Mouse (Mus musculus) midbrain, embryonic 12.5 days (tissue): ENCODE measurements around the gene Ip6k1. TPM values are rescaled to one million over a fixed set of nuclear protein-coding genes. Genes with fewer than 3 reads are reported as not detected.

Experiments used
- ATAC-seq: fragments of 200-750 bp; cut with Nextera tagmentation; 2 replicates; pipeline ENCODE4 v1.8.0; 2017; ENCODE audit warnings: low read depth, moderate TSS enrichment, moderate library complexity; ENCODE audit not compliant: low FRiP score
- H3K27ac ChIP-seq: fragments of 300-500 bp; sonication (generic); replicated peaks from 2 replicates; pipeline ENCODE4 v1.5.1; 2016; ENCODE audit warnings: mild to moderate bottlenecking
- H3K27me3 ChIP-seq: fragments of 300-500 bp; sonication (generic); 2 replicates; pipeline ENCODE4 v1.6.1; 2016; ENCODE audit warnings: mild to moderate bottlenecking
- H3K36me3 ChIP-seq: fragments of 300-500 bp; sonication (generic); 2 replicates; pipeline ENCODE4 v1.6.1; 2016
- H3K4me1 ChIP-seq: fragments of 300-500 bp; sonication (generic); 2 replicates; pipeline ENCODE4 v1.6.1; 2016
- H3K4me2 ChIP-seq: fragments of 300-500 bp; sonication (generic); replicated peaks from 2 replicates; pipeline ENCODE4 v1.6.1; 2016; ENCODE audit warnings: mild to moderate bottlenecking, moderate library complexity
- H3K4me3 ChIP-seq: fragments of 300-500 bp; sonication (generic); 2 replicates; pipeline ENCODE4 v1.5.1; 2016; ENCODE audit warnings: mild to moderate bottlenecking
- H3K9ac ChIP-seq: fragments of 300-500 bp; sonication (generic); replicated peaks from 2 replicates; pipeline ENCODE4 v1.6.1; 2016; ENCODE audit warnings: mild to moderate bottlenecking, moderate library complexity
- H3K9me3 ChIP-seq: fragments of 300-500 bp; sonication (generic); 2 replicates; pipeline ENCODE4 v1.6.1; 2016; ENCODE audit warnings: mild to moderate bottlenecking
- WGBS: fragments of 180-500 bp; shearing (Covaris S2); methylation state at CpG from one replicate; pipeline ENCODE4 v1.1.7; 2016; 5-methylcytosine and 5-hydroxymethylcytosine counted together
- polyA plus RNA-seq: library from polyadenylated mRNA; unstranded; fragments of >200 nt; fragmentation: Nextera tagmentation; extraction: Ambion mirVana; gene quantifications from 2 replicates; pipeline ENCODE4 v1.2.1, GENCODE M21; 2016

Ip6k1 gene
- polyA plus RNA-seq, 1 experiment from 2014 or later, result 94.2 TPM

- 92% methylated on average over 22 of the region's 22 CpGs for WGBS
- Histone ChIP-seq H3K4me1 (peaks cover 11% of the 10 kb centered on the region), H3K27ac (no peak overlapping the region), H3K4me3 (no peak overlapping the region), H3K9ac (no peak overlapping the region), H3K9me3 (no peaks in the 10 kb centered on the region), H3K27me3 (no peaks in the 10 kb centered on the region), H3K36me3 (peaks cover 78% of the 10 kb centered on the region), H3K4me2 (no peak overlapping the region)
- ATAC-seq, result no peak
These were observed 52.2 kb downstream of the Ip6k1 start for GRCm38 (mm10) chr9:108054331-108055040.

DNA sequence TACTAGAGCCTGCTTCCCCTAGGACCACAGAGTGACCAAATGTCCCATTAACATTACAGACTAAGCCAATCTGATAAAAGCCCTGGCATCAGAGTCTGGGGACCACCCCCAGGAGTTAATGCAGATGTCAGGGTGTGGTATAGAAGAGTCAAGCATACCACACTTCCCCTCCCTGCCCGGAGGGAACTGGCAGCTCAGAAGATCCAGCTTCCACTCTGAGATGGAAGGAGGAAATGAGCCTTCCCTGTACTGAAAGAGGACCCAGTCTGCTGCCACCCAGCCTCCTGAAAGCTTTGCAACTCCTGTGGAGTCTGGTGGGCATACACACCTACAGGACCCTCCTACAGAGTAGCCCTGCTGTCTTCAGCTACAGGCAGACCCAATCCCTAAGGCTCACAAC is 52.8 kb downstream of the Ip6k1 start:
- Histone ChIP-seq H3K36me3 (peaks cover 84% of the 10 kb centered on the region), H3K9me3 (no peaks in the 10 kb centered on the region), H3K9ac (no peak overlapping the region), H3K27ac (no peak overlapping the region), H3K27me3 (no peaks in the 10 kb centered on the region), H3K4me3 (no peak overlapping the region), H3K4me2 (no peak overlapping the region), H3K4me1 (peaks cover 5% of the 10 kb centered on the region; the same call in 1 of the 2 replicates)
- 100% methylated on average over 1 of the region's 1 CpGs for WGBS
- ATAC-seq, result no peak

GRCm38 (mm10) chr9:108055661-108056237 is 53.4 kb downstream of the Ip6k1 start:
- Histone ChIP-seq H3K36me3 (peaks cover 83% of the 10 kb centered on the region), H3K27me3 (no peaks in the 10 kb centered on the region), H3K9me3 (no peaks in the 10 kb centered on the region), H3K9ac (no peak overlapping the region), H3K4me1 (peaks cover 5% of the 10 kb centered on the region; the same call in 1 of the 2 replicates), H3K4me3 (no peak overlapping the region), H3K27ac (no peak overlapping the region), H3K4me2 (no peak overlapping the region)
- 91% methylated on average over 6 of the region's 6 CpGs for WGBS
- ATAC-seq, result no peak

- Histone ChIP-seq H3K9ac (no peak overlapping the region), H3K4me3 (no peak overlapping the region), H3K4me1 (peaks cover 5% of the 10 kb centered on the region; the same call in 1 of the 2 replicates), H3K9me3 (no peaks in the 10 kb centered on the region), H3K36me3 (peaks cover 80% of the 10 kb centered on the region), H3K4me2 (no peak overlapping the region), H3K27me3 (no peaks in the 10 kb centered on the region), H3K27ac (no peak overlapping the region)
- 81% methylated on average over 28 of the region's 28 CpGs for WGBS
- no peak for ATAC-seq
These were observed 54.3 kb downstream of the Ip6k1 start for GRCm38 (mm10) chr9:108056361-108057261.

DNA sequence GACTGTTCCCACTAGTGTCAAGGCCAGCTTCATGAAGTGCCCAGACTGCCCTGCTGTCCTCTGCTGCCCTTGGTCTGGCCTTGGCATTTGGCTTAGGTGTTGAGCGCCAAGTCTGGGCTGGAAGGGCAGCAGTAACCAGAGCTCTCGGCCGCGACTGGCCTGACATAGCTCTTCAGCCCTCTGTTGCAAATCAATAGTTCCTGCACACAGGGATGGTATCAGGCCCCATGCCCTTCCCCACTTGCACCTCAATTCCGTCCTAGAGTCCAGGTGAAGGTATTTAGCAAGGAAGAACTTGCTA is 54.9 kb downstream of the Ip6k1 start:
- Histone ChIP-seq H3K27ac (no peak overlapping the region), H3K36me3 (peaks cover 80% of the 10 kb centered on the region), H3K4me1 (peaks cover 5% of the 10 kb centered on the region; the same call in 1 of the 2 replicates), H3K27me3 (no peaks in the 10 kb centered on the region), H3K4me2 (no peak overlapping the region), H3K4me3 (no peak overlapping the region), H3K9me3 (no peaks in the 10 kb centered on the region), H3K9ac (no peak overlapping the region)
- 93% methylated on average over 5 of the region's 5 CpGs for WGBS
- ATAC-seq, result no peak

GRCm38 (mm10) chr9:108058291-108058690 is 56.0 kb downstream of the Ip6k1 start:
- 91% methylated on average over 9 of the region's 9 CpGs for WGBS
- no peak overlapping the region for H3K27ac ChIP-seq
- no peak for ATAC-seq
- no peaks in the 10 kb centered on the region for H3K27me3 ChIP-seq
- peaks cover 88% of the 10 kb centered on the region for H3K36me3 ChIP-seq
- no peak overlapping the region for H3K9ac ChIP-seq
- H3K4me2 ChIP-seq, result no peak overlapping the region
- no peak overlapping the region for H3K4me3 ChIP-seq
- H3K9me3 ChIP-seq, result no peaks in the 10 kb centered on the region
- H3K4me1 ChIP-seq, result peaks cover 2% of the 10 kb centered on the region; the same call in 1 of the 2 replicates

- Histone ChIP-seq H3K4me3 (no peak overlapping the region), H3K4me1 (no peaks in the 10 kb centered on the region), H3K4me2 (no peak overlapping the region), H3K27me3 (no peaks in the 10 kb centered on the region), H3K9me3 (no peaks in the 10 kb centered on the region), H3K36me3 (peaks cover 60% of the 10 kb centered on the region), H3K27ac (no peak overlapping the region), H3K9ac (no peak overlapping the region)
- 85% methylated on average over 3 of the region's 3 CpGs for WGBS
- no peak for ATAC-seq
These were observed 59.8 kb downstream of the Ip6k1 start for GRCm38 (mm10) chr9:108062142-108062541.

- no peak overlapping the region for H3K27ac ChIP-seq
- peaks cover 3% of the 10 kb centered on the region; the same call in 1 of the 2 replicates for H3K4me1 ChIP-seq
- 89% methylated on average over 12 of the region's 12 CpGs for WGBS
- no peak overlapping the region for H3K4me3 ChIP-seq
- ATAC-seq, result no peak
- H3K27me3 ChIP-seq, result no peaks in the 10 kb centered on the region
- no peaks in the 10 kb centered on the region for H3K9me3 ChIP-seq
- peaks cover 49% of the 10 kb centered on the region for H3K36me3 ChIP-seq
- H3K9ac ChIP-seq, result no peak overlapping the region
- no peak overlapping the region for H3K4me2 ChIP-seq
These were observed 61.1 kb downstream of the Ip6k1 start for GRCm38 (mm10) chr9:108063361-108063760.

DNA sequence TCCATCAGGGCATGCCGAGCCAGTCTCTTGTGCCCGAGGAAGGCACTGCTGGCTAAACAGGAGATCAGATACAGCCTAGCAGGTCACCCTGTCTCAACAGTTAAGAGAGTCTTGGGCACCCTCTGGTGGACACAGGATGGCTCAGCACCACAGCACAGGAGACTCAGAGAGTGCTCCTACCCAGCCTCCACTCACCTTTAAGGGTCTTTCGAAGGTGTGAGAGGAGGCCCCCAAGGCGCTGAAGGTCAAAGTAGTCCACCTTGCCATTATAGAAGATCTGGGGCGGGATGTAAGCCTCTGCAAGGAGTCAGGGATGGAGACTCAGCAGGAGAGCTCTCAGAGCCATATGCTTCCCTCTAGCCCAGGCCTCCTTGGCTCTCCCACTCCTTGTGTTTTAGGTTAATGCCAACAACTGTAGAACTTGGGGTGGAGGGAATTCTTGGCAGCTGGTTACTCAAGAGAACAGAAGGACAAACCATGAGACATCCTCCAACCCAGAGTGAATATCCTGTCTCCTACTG is 63.2 kb downstream of the Ip6k1 start:
- Histone ChIP-seq H3K9ac (no peak overlapping the region), H3K9me3 (no peaks in the 10 kb centered on the region), H3K4me2 (no peak overlapping the region), H3K27me3 (no peaks in the 10 kb centered on the region), H3K36me3 (peaks cover 46% of the 10 kb centered on the region; the same call in 1 of the 2 replicates), H3K4me3 (no peak overlapping the region), H3K4me1 (peaks cover 3% of the 10 kb centered on the region; the same call in 1 of the 2 replicates), H3K27ac (no peak overlapping the region)
- peak; percentile 50; the same call in 1 of the 2 replicates for ATAC-seq
- 48% methylated on average over 5 of the region's 5 CpGs for WGBS

GRCm38 (mm10) chr9:108067199-108067598 is 64.9 kb downstream of the Ip6k1 start:
- H3K27ac ChIP-seq, result no peak overlapping the region
- H3K4me3 ChIP-seq, result no peak overlapping the region
- H3K9ac ChIP-seq, result no peak overlapping the region
- 78% methylated on average over 7 of the region's 7 CpGs for WGBS
- H3K36me3 ChIP-seq, result peaks cover 46% of the 10 kb centered on the region; the same call in 1 of the 2 replicates
- ATAC-seq, result no peak
- no peaks in the 10 kb centered on the region for H3K27me3 ChIP-seq
- no peak overlapping the region for H3K4me2 ChIP-seq
- H3K9me3 ChIP-seq, result no peaks in the 10 kb centered on the region
- H3K4me1 ChIP-seq, result peaks cover 3% of the 10 kb centered on the region; the same call in 1 of the 2 replicates

DNA sequence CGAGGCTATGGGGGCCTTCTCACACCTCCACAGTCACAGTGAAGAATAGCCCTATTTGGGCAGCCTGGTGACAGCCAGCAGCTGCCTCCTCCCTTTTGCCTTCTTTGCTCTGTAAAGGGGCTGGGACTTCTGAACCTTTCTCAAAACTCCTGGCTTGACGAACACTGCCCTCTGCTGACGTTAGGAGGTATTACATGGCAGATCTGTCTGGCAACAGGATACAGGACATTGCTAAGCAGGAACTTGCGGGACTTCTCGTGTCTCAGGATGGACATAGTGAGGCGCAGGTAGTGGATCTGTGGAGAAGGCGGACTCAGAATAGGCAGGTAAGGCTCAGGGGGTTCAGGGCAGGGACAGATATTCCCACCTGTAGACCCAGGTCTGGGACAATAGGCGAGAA is 65.6 kb downstream of the Ip6k1 start:
- H3K27ac ChIP-seq, result no peak overlapping the region
- H3K36me3 ChIP-seq, result peaks cover 40% of the 10 kb centered on the region; the same call in 1 of the 2 replicates
- 22% methylated on average over 8 of the region's 8 CpGs for WGBS

More for the DNA sequence above, 65.6 kb downstream of the Ip6k1 start:
- H3K4me2 ChIP-seq, result no peak overlapping the region
- H3K4me1 ChIP-seq, result peaks cover 3% of the 10 kb centered on the region; the same call in 1 of the 2 replicates
- no peaks in the 10 kb centered on the region for H3K9me3 ChIP-seq
- H3K4me3 ChIP-seq, result no peak overlapping the region
- H3K27me3 ChIP-seq, result no peaks in the 10 kb centered on the region
- ATAC-seq, result peak; percentile 45; the same call in 1 of the 2 replicates
- no peak overlapping the region for H3K9ac ChIP-seq
